Mouse (Mus musculus) olfactory bulb, adult 2 months (tissue): ENCODE data around the gene Tnfrsf25.

ENCODE experiments used
- CTCF ChIP-seq: fragments of 200-500 bp; IDR thresholded peaks from 2 replicates; pipeline ENCODE4 v1.5.1; 2012; ENCODE audit warnings: low read depth, mild to moderate bottlenecking, low read length, moderate library complexity; ENCODE audit not compliant: insufficient read depth
- POLR2A ChIP-seq: fragments of 200-500 bp; IDR thresholded peaks from 2 replicates; pipeline ENCODE4 v1.6.1; 2012; ENCODE audit warnings: mild to moderate bottlenecking, low read depth, low read length, moderate library complexity; ENCODE audit not compliant: insufficient read depth

DNA sequence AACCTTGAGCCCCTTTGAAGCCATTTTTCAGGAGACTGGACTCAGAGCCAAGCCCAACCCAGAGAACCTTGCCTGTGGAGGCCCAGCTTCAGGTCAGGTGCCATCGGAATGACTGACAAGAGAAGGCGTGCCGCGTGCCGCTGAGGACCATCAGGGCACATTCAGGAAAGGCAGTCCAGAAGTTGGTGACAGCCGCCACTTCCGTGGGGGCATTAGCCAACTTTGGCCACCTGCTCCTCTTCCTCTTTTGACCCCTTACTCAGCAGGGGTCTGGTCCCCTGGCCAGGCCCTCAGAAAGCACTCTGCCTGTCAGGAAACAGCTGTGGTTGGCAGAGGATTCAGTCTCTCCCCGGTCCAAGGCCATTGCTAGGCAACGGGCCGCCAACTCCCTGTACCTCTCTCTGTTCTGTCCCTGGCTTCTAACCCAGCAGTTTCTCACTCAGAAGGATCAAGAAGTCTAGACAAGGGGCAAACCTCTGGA lies 43.6 kb upstream of the Tnfrsf25 start, which contains the start of gene Plekhg5:
- TF ChIP-seq CTCF (no peak), POLR2A (no peak)
